Mouse (Mus musculus) B cell, adult 2 months (primary cell): ENCODE results near the gene Foxf1.

Experiments
- DNase-seq, 2 experiments: peaks; one replicate each; pipeline ENCODE4 v3.0.0; 2022

Foxf1 gene

DNA sequence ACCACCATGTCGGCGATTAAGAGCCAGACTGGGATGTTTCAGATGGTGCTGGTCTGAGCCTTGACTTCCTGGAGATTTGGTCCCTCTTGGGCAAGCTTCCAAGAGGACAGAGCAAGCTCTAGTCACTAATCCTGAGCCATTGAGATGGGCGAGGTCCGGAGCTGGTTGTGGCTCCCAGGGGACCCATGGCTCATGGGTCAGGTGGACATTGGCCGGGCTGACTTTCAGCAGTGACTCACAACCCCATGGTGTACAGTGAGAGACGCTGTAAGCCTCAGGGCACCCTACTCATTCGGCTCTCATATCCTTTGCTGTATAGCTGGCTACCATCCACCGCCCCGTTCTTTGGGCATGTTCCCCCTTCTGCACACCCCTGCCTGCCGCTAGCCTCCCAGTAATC lies 49.9 kb downstream of the Foxf1 start:
- DNase-seq, result no peak

DNA sequence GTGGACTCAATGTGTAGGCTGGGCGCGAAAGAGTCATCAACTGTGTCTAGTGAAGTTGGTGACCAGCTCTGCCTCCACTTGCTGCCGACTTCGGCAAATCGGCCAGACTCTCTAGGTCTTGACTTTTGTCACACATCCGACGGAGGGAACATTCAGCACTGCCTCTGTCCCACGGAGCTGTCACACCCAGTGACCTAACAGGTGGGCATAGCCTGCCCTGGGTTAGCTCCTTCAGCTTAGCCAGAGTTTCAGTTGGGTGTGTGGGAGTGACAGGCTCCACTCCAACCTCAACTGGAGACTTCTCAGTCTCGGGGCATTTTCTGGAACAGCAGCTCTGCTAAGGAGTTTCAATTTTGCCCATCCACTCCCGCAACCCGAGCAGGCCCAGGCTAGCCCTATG lies 50.3 kb downstream of the Foxf1 start:
- no peak for DNase-seq

DNA sequence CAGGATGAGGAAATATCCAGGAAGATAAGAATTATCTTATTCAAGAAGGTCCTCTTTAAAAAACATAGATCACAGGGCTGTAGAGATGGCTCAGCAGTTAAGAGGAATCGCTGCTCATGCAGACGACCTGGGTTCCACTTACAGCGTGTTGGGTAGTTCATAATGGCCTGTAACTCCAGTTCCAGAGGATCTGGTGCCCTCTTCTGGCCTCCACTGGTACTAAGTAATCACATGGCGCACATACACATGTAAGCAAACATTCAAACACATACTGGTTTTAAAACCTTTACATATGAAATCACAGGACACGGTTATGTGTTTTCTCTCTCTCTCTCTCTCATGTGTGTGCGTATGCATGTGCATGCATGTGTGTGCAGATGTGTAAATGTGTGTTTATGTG lies 52.7 kb downstream of the Foxf1 start:
- DNase-seq, result no peak
